Mouse (Mus musculus) cortical plate, adult 2 months (tissue): ENCODE measurements around the gene Csrp1.

Experiments used
- CTCF ChIP-seq: fragments of 200-500 bp; IDR thresholded peaks from 2 replicates; pipeline ENCODE4 v1.5.1; 2011; ENCODE audit warnings: mild to moderate bottlenecking, control low read depth, low read length; ENCODE audit not compliant: insufficient read depth; ENCODE audit errors: extremely low read depth
- POLR2A ChIP-seq: fragments of 200-500 bp; IDR thresholded peaks from 2 replicates; pipeline ENCODE4 v1.6.1; 2011; ENCODE audit warnings: mild to moderate bottlenecking, low read length, control low read depth; ENCODE audit not compliant: insufficient read depth; ENCODE audit errors: extremely low read depth

DNA sequence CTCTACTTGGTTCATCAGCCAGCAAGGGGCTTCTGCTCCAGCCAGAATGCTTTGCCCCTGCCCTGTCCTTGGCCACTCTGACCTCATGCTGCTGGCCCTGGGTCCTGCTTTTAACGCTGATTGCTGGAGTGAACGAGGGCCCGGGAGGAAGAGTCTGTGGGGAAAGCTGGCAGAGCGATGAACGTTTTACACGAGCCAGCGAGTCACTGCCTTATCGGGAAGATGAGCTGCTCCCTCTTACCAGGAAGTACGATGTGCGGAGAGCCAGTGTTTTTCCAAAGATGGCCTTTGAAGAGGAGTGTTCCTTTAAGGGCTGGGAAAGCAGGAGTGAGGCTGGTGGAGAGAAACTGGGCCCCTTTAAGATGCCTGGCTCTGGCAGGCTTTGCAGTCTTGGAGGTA, 28.4 kb upstream of the Csrp1 start:
- TF ChIP-seq CTCF (no peak), POLR2A (no peak)
